ENCODE assay signal across 29 mouse cellular contexts in genomic region chr15:27901200-27901599, GRCm38 (mm10).
A peak's percentile ranks its signal among the peaks of the same experiment; 100 is the strongest.
DNase-seq lines count a peak whose midpoint lies in the region; ATAC-seq and TF ChIP-seq lines count a peak whose summit lies in the region.
"Had no signal": no experiment of that assay in that cellular context is flagged by ENCODE, and none has a peak within 500 bp of the region (broad histone marks: within the 10 kb centered on the region; RNA-seq: fewer than 3 reads in every experiment).

No protein-coding gene starts in this region.

- ATAC-seq in frontal cortex, adult (ENCODE audit: low TSS enrichment), result peak; percentile 58
- no peak for ATAC-seq in hindbrain, embryonic 13.5 days (ENCODE audit: low FRiP score)
- no peak for ATAC-seq in hindbrain, embryonic 16.5 days
- ATAC-seq: activated CD4-positive, CD25-positive, alpha-beta regulatory T cell, adult 4 months; CD4-positive, CD25-positive, alpha-beta regulatory T cell, adult 4 months; forebrain, embryonic 14.5 days; forebrain, embryonic 16.5 days; Patski had no signal

- intact Hi-C loops in left cerebral cortex, adult 2 months (cut with DNase I), result no loop called here

- peaks cover 58% of the 10 kb centered on the region for H3K36me3 ChIP-seq in hindbrain, embryonic 13.5 days
- H3K36me3 ChIP-seq in hindbrain, embryonic 16.5 days (ENCODE audit: control insufficient read depth, insufficient read depth, low read length), result peaks cover 14% of the 10 kb centered on the region
- H3K36me3 ChIP-seq: G1E had no signal

- peak overlapping the region; percentile 23; the same call in 1 of the 2 replicates for H3K27ac ChIP-seq in hindbrain, embryonic 13.5 days
- no peak overlapping the region for H3K27ac ChIP-seq in hindbrain, embryonic 16.5 days (ENCODE audit: low read depth, low read length)
- H3K27ac ChIP-seq in left cerebral cortex, adult 2 months, result no peak overlapping the region
- H3K27ac ChIP-seq: embryonic facial prominence, embryonic 13.5 days; embryonic facial prominence, embryonic 15.5 days; forebrain, embryonic 10.5 days; forebrain, embryonic 12.5 days had no signal

- peaks cover 35% of the 10 kb centered on the region for H3K4me1 ChIP-seq in hindbrain, embryonic 13.5 days (replicated peaks)
- H3K4me1 ChIP-seq in hindbrain, embryonic 16.5 days (ENCODE audit: control insufficient read depth, insufficient read depth, low read depth, low read length), result peaks cover under 1% of the 10 kb centered on the region; the same call in 1 of the 2 replicates

- no peak for TF ChIP-seq CTCF in left cerebral cortex, adult 2 months (IDR thresholded peaks at IDR 0.05)

- no peaks in the 10 kb centered on the region for H3K9me3 ChIP-seq in hindbrain, embryonic 13.5 days
- no peaks in the 10 kb centered on the region for H3K9me3 ChIP-seq in hindbrain, embryonic 16.5 days (ENCODE audit: control insufficient read depth, low read length)
- H3K9me3 ChIP-seq: embryonic facial prominence, embryonic 13.5 days; embryonic facial prominence, embryonic 15.5 days; forebrain, embryonic 10.5 days; forebrain, embryonic 12.5 days had no signal

- no peak overlapping the region for H3K4me3 ChIP-seq in hindbrain, embryonic 13.5 days
- H3K4me3 ChIP-seq in hindbrain, embryonic 16.5 days (ENCODE audit: low read length), result no peak overlapping the region
- no peak overlapping the region for H3K4me3 ChIP-seq in left cerebral cortex, adult 2 months
- H3K4me3 ChIP-seq: embryonic facial prominence, embryonic 13.5 days; embryonic facial prominence, embryonic 15.5 days; erythroblast, embryonic 14.5 days; forebrain, embryonic 10.5 days; forebrain, embryonic 12.5 days had no signal

- DNase-seq in frontal cortex, postnatal 25 days (ENCODE audit: low spot score in 2 of 2), result no peak
- DNase-seq in brain, adult 2 months (ENCODE audit: low read depth, low spot score), result peak; percentile 70
- DNase-seq in left cerebral cortex, adult 2 months (ENCODE audit: extremely low spot score in 1 of 2, low spot score in 2 of 2), result no peak
- DNase-seq: adrenal gland, adult 8-10 months; adrenal gland, postnatal 14 days; adrenal gland, postnatal 36 days; B cell, adult 2 months; cerebellum, adult 11 months; cerebellum, adult 18-20 months; cerebellum, adult 8-10 months; cerebellum, adult 9-11 months; cerebellum, postnatal 14 days; cerebellum, postnatal 36 days; embryo, embryonic 11 days had no signal

- 92% methylated on average over 15 of the region's 15 CpGs for WGBS in hindbrain, embryonic 13.5 days
- 77% methylated on average over 15 of the region's 15 CpGs for WGBS in hindbrain, embryonic 16.5 days

- no peaks in the 10 kb centered on the region for H3K27me3 ChIP-seq in hindbrain, embryonic 13.5 days
- H3K27me3 ChIP-seq in hindbrain, embryonic 16.5 days (replicated peaks; ENCODE audit: control insufficient read depth, insufficient read depth, low read length), result no peaks in the 10 kb centered on the region
- H3K27me3 ChIP-seq: CH12.LX; embryonic facial prominence, embryonic 13.5 days; embryonic facial prominence, embryonic 15.5 days; forebrain, embryonic 12.5 days; Patski had no signal

- no peak overlapping the region for H3K9ac ChIP-seq in hindbrain, embryonic 13.5 days
- H3K9ac ChIP-seq in hindbrain, embryonic 16.5 days (ENCODE audit: low read depth, low read length), result no peak overlapping the region
- H3K9ac ChIP-seq: embryonic facial prominence, embryonic 13.5 days; embryonic facial prominence, embryonic 15.5 days; forebrain, embryonic 12.5 days had no signal

- H3K4me2 ChIP-seq in hindbrain, embryonic 13.5 days, result no peak overlapping the region
- H3K4me2 ChIP-seq in hindbrain, embryonic 16.5 days (ENCODE audit: low read length), result no peak overlapping the region
- H3K4me2 ChIP-seq: embryonic facial prominence, embryonic 13.5 days; embryonic facial prominence, embryonic 15.5 days; forebrain, embryonic 12.5 days had no signal
